Mouse (Mus musculus) stomach, embryonic 16.5 days (tissue): ENCODE results near the gene Mprip. TPM values are rescaled to one million over a fixed set of nuclear protein-coding genes. Genes with fewer than 3 reads are reported as not detected.

Experiments used
- ATAC-seq: fragments of 200-750 bp; cut with Nextera tagmentation; 2 replicates; pipeline ENCODE4 v1.8.0; 2017; ENCODE audit warnings: moderate number of reproducible peaks, moderate TSS enrichment; ENCODE audit not compliant: insufficient read depth, low FRiP score
- H3K27ac ChIP-seq: fragments of 300-500 bp; sonication (generic); 2 replicates; pipeline ENCODE4 v1.5.1; 2014; ENCODE audit warnings: low read length
- H3K27me3 ChIP-seq: fragments of 300-500 bp; sonication (generic); 2 replicates; pipeline ENCODE4 v1.6.1; 2014; ENCODE audit warnings: low read length, control low read depth, mixed read lengths; ENCODE audit not compliant: control insufficient read depth, insufficient read depth
- H3K36me3 ChIP-seq: fragments of 300-500 bp; sonication (generic); 2 replicates; pipeline ENCODE4 v1.6.1; 2014; ENCODE audit warnings: low read length; ENCODE audit not compliant: control insufficient read depth, insufficient read depth
- H3K4me1 ChIP-seq: fragments of 300-500 bp; sonication (generic); 2 replicates; pipeline ENCODE4 v1.6.1; 2014; ENCODE audit warnings: low read length, control low read depth, mixed read lengths; ENCODE audit not compliant: control insufficient read depth, insufficient read depth
- H3K4me2 ChIP-seq: fragments of 300-500 bp; sonication (generic); 2 replicates; pipeline ENCODE4 v1.6.1; 2014; ENCODE audit warnings: low read depth, low read length, mixed read lengths
- H3K4me3 ChIP-seq: fragments of 300-500 bp; sonication (generic); replicated peaks from 2 replicates; pipeline ENCODE4 v1.5.1; 2014; ENCODE audit warnings: mild to moderate bottlenecking, low read length
- H3K9ac ChIP-seq: fragments of 300-500 bp; sonication (generic); 2 replicates; pipeline ENCODE4 v1.6.1; 2014; ENCODE audit warnings: low read length
- H3K9me3 ChIP-seq: fragments of 300-500 bp; sonication (generic); replicated peaks from 2 replicates; pipeline ENCODE4 v1.6.1; 2016; ENCODE audit warnings: low read length, control low read depth; ENCODE audit not compliant: control insufficient read depth
- WGBS: fragments of 180-500 bp; shearing (Covaris S2); extraction: QIAGEN DNeasy Blood & Tissue Kit; methylation state at CpG from one replicate; pipeline ENCODE4 v1.1.7; 2014; 5-methylcytosine and 5-hydroxymethylcytosine counted together
- polyA plus RNA-seq: library from polyadenylated mRNA; unstranded; fragments of >200 nt; fragmentation: Nextera tagmentation; extraction: Ambion mirVana; gene quantifications from 2 replicates; pipeline ENCODE4 v1.2.1, GENCODE M21; 2015

Mprip gene
- polyA plus RNA-seq, 1 experiment from 2014 or later: 46.7 TPM

DNA sequence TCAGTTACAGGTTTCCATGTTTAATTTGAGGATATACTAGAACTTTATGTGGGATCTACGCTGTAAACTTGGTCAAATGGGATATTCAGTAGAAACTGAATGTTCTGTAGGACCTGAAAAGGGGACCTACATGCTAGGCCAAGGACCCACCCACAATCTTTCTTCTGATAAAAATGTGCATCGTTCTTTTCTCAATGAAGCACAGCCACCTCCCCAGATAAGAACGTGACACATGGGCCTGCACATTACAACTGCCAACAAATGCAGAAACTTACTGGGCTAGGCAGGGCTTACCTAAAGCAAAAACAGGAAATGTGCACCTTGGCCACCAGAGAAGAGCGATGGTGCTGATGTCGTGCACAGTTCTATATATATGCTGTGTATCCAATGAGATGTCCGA lies 93.4 kb downstream of the Mprip start:
- H3K27ac ChIP-seq: no peak overlapping the region
- 88% methylated on average over 6 of the region's 6 CpGs for WGBS
- H3K36me3 ChIP-seq: peaks cover 24% of the 10 kb centered on the region; the same call in 1 of the 2 replicates
- H3K4me1 ChIP-seq: no peaks in the 10 kb centered on the region
- no peak for ATAC-seq
- H3K4me2 ChIP-seq: no peak overlapping the region
- no peak overlapping the region for H3K9ac ChIP-seq
- H3K4me3 ChIP-seq: no peak overlapping the region
- no peaks in the 10 kb centered on the region for H3K9me3 ChIP-seq
- no peaks in the 10 kb centered on the region for H3K27me3 ChIP-seq

DNA sequence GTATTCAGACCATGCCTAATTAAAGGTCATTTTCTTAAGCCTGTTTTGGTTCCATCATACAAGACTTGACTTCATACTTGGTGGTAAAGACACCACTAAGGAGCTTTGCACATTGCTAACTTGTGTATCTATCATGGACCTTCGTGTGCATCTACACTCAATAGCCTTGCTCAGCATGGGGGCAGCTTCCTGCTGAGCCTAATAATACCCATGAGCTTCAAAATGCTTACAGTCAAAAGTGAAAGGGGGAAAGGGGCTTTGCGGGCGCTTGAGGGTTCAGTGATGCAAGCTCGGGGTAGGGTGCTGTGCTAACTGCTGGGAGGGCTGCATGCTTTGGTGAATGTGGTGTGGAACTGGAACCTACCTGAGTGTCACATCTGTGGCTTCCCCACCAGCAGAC lies 95.2 kb downstream of the Mprip start:
- WGBS: 85% methylated on average over 4 of the region's 4 CpGs
- H3K36me3 ChIP-seq: peaks cover 32% of the 10 kb centered on the region

GRCm38 (mm10) chr11:59758191-59758985 lies 97.3 kb downstream of the Mprip start:
- H3K27me3 ChIP-seq: no peaks in the 10 kb centered on the region
- peaks cover 30% of the 10 kb centered on the region for H3K36me3 ChIP-seq
- no peak overlapping the region; the same call in 1 of the 2 replicates for H3K27ac ChIP-seq
- no peaks in the 10 kb centered on the region for H3K9me3 ChIP-seq
- H3K9ac ChIP-seq: no peak overlapping the region
- no peaks in the 10 kb centered on the region for H3K4me1 ChIP-seq
- H3K4me2 ChIP-seq: no peak overlapping the region
- WGBS: 85% methylated on average over 9 of the region's 9 CpGs
- H3K4me3 ChIP-seq: no peak overlapping the region
- ATAC-seq: no peak

More for the DNA sequence above, 95.2 kb downstream of the Mprip start:
- Histone ChIP-seq H3K4me1 (no peaks in the 10 kb centered on the region), H3K4me2 (no peak overlapping the region), H3K27ac (no peak overlapping the region), H3K9ac (no peak overlapping the region), H3K27me3 (no peaks in the 10 kb centered on the region), H3K9me3 (no peaks in the 10 kb centered on the region), H3K4me3 (no peak overlapping the region)
- ATAC-seq: no peak

- peaks cover 30% of the 10 kb centered on the region for H3K36me3 ChIP-seq
- no peak overlapping the region for H3K4me2 ChIP-seq
- no peaks in the 10 kb centered on the region for H3K9me3 ChIP-seq
- no peaks in the 10 kb centered on the region for H3K4me1 ChIP-seq
- H3K4me3 ChIP-seq: no peak overlapping the region
- no peaks in the 10 kb centered on the region for H3K27me3 ChIP-seq
- no peak overlapping the region for H3K9ac ChIP-seq
- 78% methylated on average over 4 of the region's 4 CpGs for WGBS
- H3K27ac ChIP-seq: no peak overlapping the region; the same call in 1 of the 2 replicates
- no peak for ATAC-seq
Measured at GRCm38 (mm10) chr11:59759178-59759577, 98.1 kb downstream of the Mprip start.

DNA sequence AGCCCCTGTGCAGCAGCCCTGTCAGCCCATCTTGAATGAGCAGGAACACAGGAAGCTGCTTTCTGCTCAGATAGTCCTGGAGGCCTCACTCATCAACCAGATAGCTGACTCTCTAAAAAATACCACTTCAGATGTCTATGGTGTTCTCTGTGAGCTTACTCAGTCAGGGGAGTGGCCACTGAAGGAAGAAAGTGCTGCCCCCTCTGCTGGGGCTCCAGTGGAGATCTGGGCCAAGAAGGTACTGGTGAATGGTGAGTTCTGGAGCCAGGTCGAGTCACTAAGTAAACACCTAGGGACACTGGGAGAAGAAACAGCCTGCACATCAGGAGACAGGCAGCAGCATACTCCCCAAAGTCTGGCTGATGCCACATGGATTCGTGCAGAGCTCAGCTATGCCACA lies 98.5 kb downstream of the Mprip start:
- Histone ChIP-seq H3K9ac (no peak overlapping the region), H3K27ac (no peak overlapping the region), H3K4me1 (no peaks in the 10 kb centered on the region), H3K27me3 (no peaks in the 10 kb centered on the region), H3K36me3 (peaks cover 31% of the 10 kb centered on the region), H3K9me3 (no peaks in the 10 kb centered on the region), H3K4me2 (no peak overlapping the region), H3K4me3 (no peak overlapping the region)
- WGBS: 79% methylated on average over 2 of the region's 2 CpGs
- no peak for ATAC-seq

DNA sequence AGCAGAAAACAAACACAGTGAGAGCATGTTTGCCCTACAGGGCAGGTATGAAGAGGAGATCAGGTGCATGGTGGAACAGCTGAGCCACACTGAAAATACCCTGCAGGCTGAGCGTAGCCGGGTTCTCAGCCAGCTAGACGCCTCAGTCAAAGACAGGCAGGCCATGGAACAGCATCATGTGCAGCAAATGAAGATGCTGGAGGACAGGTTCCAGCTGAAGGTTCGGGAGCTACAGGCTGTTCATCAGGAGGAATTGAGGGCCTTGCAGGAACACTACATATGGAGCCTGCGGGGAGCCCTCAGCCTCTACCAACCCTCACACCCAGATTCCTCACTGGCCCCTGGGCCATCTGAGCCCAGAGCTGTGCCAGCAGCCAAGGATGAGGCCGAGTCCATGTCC lies 99.7 kb downstream of the Mprip start:
- no peaks in the 10 kb centered on the region for H3K9me3 ChIP-seq
- 88% methylated on average over 6 of the region's 6 CpGs for WGBS
- no peak for ATAC-seq
- H3K36me3 ChIP-seq: peaks cover 36% of the 10 kb centered on the region
- no peaks in the 10 kb centered on the region for H3K27me3 ChIP-seq
- no peak overlapping the region for H3K4me3 ChIP-seq
- no peak overlapping the region for H3K27ac ChIP-seq
- H3K4me1 ChIP-seq: no peaks in the 10 kb centered on the region
- H3K9ac ChIP-seq: no peak overlapping the region
- no peak overlapping the region for H3K4me2 ChIP-seq

DNA sequence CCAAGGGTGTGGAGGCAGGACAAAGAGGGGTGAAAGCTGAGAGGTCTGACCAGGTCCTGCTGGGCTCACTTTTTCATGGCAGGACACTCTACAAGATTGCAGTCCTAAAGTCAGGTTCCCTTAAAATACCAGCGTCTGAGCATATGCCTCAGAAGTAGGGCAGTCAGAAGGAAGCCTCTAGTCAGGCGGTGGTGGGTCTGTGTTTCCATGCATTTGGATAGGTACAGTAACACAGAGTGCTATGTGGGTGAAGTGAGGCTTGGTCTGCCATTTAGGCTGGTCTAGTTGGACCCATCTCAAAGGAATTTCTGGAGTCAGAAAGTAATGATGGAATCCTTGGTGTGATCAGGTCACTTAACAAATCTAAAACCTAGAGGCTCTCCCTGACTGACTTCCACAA lies 108.2 kb downstream of the Mprip start:
- Histone ChIP-seq H3K4me2 (no peak overlapping the region), H3K9me3 (no peaks in the 10 kb centered on the region), H3K9ac (no peak overlapping the region), H3K27ac (no peak overlapping the region), H3K4me1 (no peaks in the 10 kb centered on the region), H3K36me3 (peaks cover 40% of the 10 kb centered on the region), H3K4me3 (no peak overlapping the region), H3K27me3 (no peaks in the 10 kb centered on the region)
- WGBS: 97% methylated on average over 2 of the region's 2 CpGs
- ATAC-seq: no peak

DNA sequence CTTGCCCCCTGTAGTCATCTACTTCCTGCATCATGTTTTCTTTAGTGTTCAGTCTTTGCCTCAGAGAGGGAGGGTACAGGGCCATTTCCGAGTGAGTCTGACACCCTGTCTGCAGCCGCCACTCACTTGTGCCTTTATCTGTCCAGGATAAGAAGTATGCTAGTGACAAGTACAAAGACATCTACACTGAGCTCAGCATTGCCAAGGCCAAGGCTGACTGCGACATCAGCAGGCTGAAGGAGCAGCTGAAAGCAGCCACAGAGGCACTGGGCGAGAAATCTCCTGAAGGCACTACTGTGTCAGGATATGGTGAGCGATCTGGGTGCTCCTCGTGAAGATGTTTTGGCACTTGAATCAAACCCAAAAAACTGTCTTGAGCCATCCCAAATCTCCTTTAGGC lies 108.6 kb downstream of the Mprip start:
- WGBS: 87% methylated on average over 6 of the region's 6 CpGs
- ATAC-seq: no peak

DNA sequence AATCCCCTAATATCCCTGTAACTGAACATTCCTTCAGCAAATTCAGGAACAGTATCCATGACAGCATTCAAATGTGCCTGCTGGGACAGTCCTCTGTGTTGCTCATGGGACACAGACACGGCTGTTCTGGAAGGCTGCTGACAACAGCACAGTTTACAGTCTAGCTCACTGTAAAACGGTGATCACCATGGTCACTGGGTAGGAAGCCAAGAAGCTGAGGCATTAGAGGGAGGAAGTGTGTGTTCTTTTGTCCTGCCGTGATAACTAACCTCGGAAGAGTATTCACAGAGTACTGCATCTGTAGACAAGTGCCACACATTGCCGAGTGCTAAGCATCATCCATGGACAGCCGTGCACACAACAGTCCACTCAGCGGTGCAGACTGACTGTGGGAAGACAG lies 109.6 kb downstream of the Mprip start:
- no peak overlapping the region for H3K4me3 ChIP-seq
- 83% methylated on average over 7 of the region's 7 CpGs for WGBS
- H3K9ac ChIP-seq: no peak overlapping the region
- no peaks in the 10 kb centered on the region for H3K27me3 ChIP-seq
- ATAC-seq: no peak
- H3K27ac ChIP-seq: no peak overlapping the region
- peaks cover 32% of the 10 kb centered on the region for H3K36me3 ChIP-seq
- no peaks in the 10 kb centered on the region for H3K9me3 ChIP-seq
- no peaks in the 10 kb centered on the region for H3K4me1 ChIP-seq
- no peak overlapping the region for H3K4me2 ChIP-seq

More for the DNA sequence above, 108.6 kb downstream of the Mprip start:
- peaks cover 37% of the 10 kb centered on the region for H3K36me3 ChIP-seq
- H3K4me3 ChIP-seq: no peak overlapping the region
- no peaks in the 10 kb centered on the region for H3K9me3 ChIP-seq
- no peak overlapping the region for H3K4me2 ChIP-seq
- H3K27me3 ChIP-seq: no peaks in the 10 kb centered on the region
- H3K9ac ChIP-seq: no peak overlapping the region
- no peaks in the 10 kb centered on the region for H3K4me1 ChIP-seq
- no peak overlapping the region for H3K27ac ChIP-seq
